Mouse (Mus musculus): ENCODE data around the gene Gemin5. TPM values are rescaled to one million over a fixed set of nuclear protein-coding genes. Genes with fewer than 3 reads are reported as not detected.

Gemin5 gene
- polyA plus RNA-seq, 1 experiment from 2014 or later, result 20.3 TPM

DNA sequence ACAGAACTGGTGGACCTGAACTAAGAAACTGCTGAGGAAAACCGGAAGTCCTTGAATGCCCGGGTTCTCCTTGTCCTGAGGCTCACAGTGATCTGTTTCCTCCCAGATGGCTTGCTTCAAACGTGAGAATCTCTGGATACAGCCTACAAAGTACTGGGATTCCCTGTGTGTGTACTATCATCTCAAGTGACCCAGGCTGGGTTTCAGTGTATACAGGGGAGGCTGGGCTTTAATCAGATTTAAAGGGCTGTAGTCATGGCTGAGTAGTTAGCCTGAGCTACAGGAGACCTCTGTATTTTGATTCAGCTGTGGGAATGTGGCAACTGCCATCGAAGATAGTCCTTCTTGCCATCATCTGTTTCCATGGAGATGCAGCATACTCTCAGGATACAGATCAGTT is 91.1 kb downstream of the Gemin5 start:
- Histone ChIP-seq H3K36me3 (ENCODE audit: control insufficient read depth, insufficient read depth, low read length) (no peaks in the 10 kb centered on the region), H3K4me1 (ENCODE audit: control insufficient read depth, insufficient read depth, low read length) (no peaks in the 10 kb centered on the region), H3K27ac (ENCODE audit: low read depth, low read length) (no peak overlapping the region), H3K4me2 (no peak overlapping the region), H3K4me3 (ENCODE audit: low read depth, low read length) (no peak overlapping the region), H3K27me3 (ENCODE audit: control insufficient read depth, insufficient read depth, low read length) (no peaks in the 10 kb centered on the region), H3K9me3 (ENCODE audit: control insufficient read depth, low read length) (no peaks in the 10 kb centered on the region), H3K9ac (ENCODE audit: low read length) (no peak overlapping the region)
- 77% methylated on average over 4 of the region's 4 CpGs for WGBS
- ATAC-seq (ENCODE audit: low FRiP score), result no peak
- DNase-seq (ENCODE audit: low spot score, missing footprints), result no peak

DNA sequence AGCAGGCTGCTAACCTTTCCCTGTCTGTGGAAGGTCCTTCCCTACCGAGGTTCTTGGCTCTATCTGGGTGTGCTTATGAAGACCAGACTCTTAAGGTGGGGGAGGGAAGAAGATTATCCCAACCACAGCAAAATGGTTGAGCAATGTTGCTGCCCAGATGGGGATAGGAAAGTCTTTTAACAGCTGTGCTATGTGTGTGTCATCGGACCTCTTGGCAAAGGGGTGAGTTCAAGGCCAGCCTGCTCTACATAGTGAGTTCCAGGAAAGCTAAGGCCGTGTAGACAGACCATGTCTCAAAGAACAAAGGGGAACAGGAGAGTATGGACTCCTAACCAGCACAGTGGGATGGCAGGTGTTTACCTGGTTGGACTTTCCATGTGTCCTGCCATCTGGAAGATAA is 95.4 kb downstream of the Gemin5 start:
- no peak overlapping the region for H3K4me3 ChIP-seq (ENCODE audit: low read depth, low read length)
- H3K9ac ChIP-seq (ENCODE audit: low read length), result no peak overlapping the region
- no peak overlapping the region for H3K4me2 ChIP-seq
- no peak for DNase-seq (ENCODE audit: low spot score, missing footprints)
- no peaks in the 10 kb centered on the region for H3K36me3 ChIP-seq (ENCODE audit: control insufficient read depth, insufficient read depth, low read length)
- 84% methylated on average over 3 of the region's 3 CpGs for whole genome bisulfite sequencing
- no peak for ATAC-seq (ENCODE audit: low FRiP score)
- no peaks in the 10 kb centered on the region for H3K27me3 ChIP-seq (ENCODE audit: control insufficient read depth, insufficient read depth, low read length)
- H3K27ac ChIP-seq (ENCODE audit: low read depth, low read length), result no peak overlapping the region
- no peaks in the 10 kb centered on the region for H3K4me1 ChIP-seq (ENCODE audit: control insufficient read depth, insufficient read depth, low read length)
- no peaks in the 10 kb centered on the region for H3K9me3 ChIP-seq (ENCODE audit: control insufficient read depth, low read length)

Other genes starting within 250 kb of the Gemin5 start
- gene Larp1, start 159.5 kb downstream of the Gemin5 start, polyA plus RNA-seq (2014; fragmentation: Nextera tagmentation; extraction: Ambion mirVana), result 13.9 and 14.0 TPM in 2 replicates
- gene Gm12248, start 75.4 kb downstream of the Gemin5 start, polyA plus RNA-seq (2014; fragmentation: Nextera tagmentation; extraction: Ambion mirVana), result not detected in 2 replicates
- 110 and 113 TPM in 2 replicates for gene Cnot8, start 64.4 kb downstream of the Gemin5 start, polyA plus RNA-seq (2014; fragmentation: Nextera tagmentation; extraction: Ambion mirVana)
- 124 and 130 TPM in 2 replicates for gene Mrpl22, start 3.1 kb upstream of the Gemin5 start, polyA plus RNA-seq (2014; fragmentation: Nextera tagmentation; extraction: Ambion mirVana)
- 2.0 and 2.2 TPM in 2 replicates for gene Igtp, start 31.0 kb upstream of the Gemin5 start, polyA plus RNA-seq (2014; fragmentation: Nextera tagmentation; extraction: Ambion mirVana)
- gene Irgm2, start 31.1 kb upstream of the Gemin5 start, polyA plus RNA-seq (2014; fragmentation: Nextera tagmentation; extraction: Ambion mirVana), result 0.51 and 0.81 TPM in 2 replicates
- not detected in 2 replicates for gene 4930438A08Rik, start 106.3 kb upstream of the Gemin5 start, polyA plus RNA-seq (2014; fragmentation: Nextera tagmentation; extraction: Ambion mirVana)
- 13.2 and 13.4 TPM in 2 replicates for gene Zfp692, start 138.5 kb upstream of the Gemin5 start, polyA plus RNA-seq (2014; fragmentation: Nextera tagmentation; extraction: Ambion mirVana)
- 22.8 and 22.9 TPM in 2 replicates for gene Zfp672, start 161.8 kb upstream of the Gemin5 start, polyA plus RNA-seq (2014; fragmentation: Nextera tagmentation; extraction: Ambion mirVana)
- 26.8 and 34.2 TPM in 2 replicates for gene Sh3bp5l, start 162.2 kb upstream of the Gemin5 start, polyA plus RNA-seq (2014; fragmentation: Nextera tagmentation; extraction: Ambion mirVana)
- not detected in 2 replicates for gene Lypd8, start 210.5 kb upstream of the Gemin5 start, polyA plus RNA-seq (2014; fragmentation: Nextera tagmentation; extraction: Ambion mirVana)